In the genomic region with DNA sequence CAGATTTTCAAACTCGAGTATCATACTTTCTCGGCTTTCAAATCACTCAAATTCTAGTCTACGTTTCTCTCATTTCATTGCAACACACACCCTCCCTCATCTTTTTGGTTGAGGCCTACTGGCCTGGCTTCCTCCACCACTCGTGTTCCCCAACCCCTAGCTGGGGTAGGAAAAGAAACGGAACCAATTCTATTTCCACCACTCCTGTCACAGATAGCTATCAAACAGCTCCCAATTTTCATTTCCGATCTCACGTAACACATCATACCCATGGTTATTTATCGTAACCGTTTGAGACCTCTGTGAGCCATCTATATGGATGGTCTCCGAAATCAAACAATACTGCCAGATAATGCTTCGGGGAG, we compare ENCODE assay signal across 8 mouse cellular contexts. TPM values are rescaled to one million over a fixed set of nuclear protein-coding genes. Genes with fewer than 3 reads are reported as not detected.
A peak's percentile ranks its signal among the peaks of the same experiment; 100 is the strongest.
DNase-seq lines count a peak whose midpoint lies in the region; ATAC-seq and TF ChIP-seq lines count a peak whose summit lies in the region.

No protein-coding gene starts in this region.

- peaks cover 22% of the 10 kb centered on the region for H3K4me1 ChIP-seq in heart, embryonic 10.5 days
- H3K4me1 ChIP-seq in ES-E14 (ENCODE audit: control insufficient read depth in 2 of 2, insufficient read depth in 2 of 2, low read length in 2 of 2, poor library complexity in 1 of 2) = peaks cover 10 to 21% of the 10 kb centered on the region in 2 experiments; a peak in 3 of 4 replicates
- H3K4me1 ChIP-seq in heart, embryonic 16.5 days (ENCODE audit: control insufficient read depth, insufficient read depth, low read length) = peaks cover 21% of the 10 kb centered on the region

- DNase-seq in heart, embryonic 10.5 days (ENCODE audit: low spot score) = no peak
- DNase-seq in heart, postnatal 4 days = no peak
- no peak for DNase-seq in ES-E14 (ENCODE audit: low read depth, low spot score)
- no peak for DNase-seq in urinary bladder, adult 2 months (ENCODE audit: low spot score)
- DNase-seq in natural killer cell, adult 2 months (ENCODE audit: low spot score in 2 of 2) = no peak
- no peak for DNase-seq in gastrocnemius, postnatal 4 days (ENCODE audit: low spot score in 2 of 2)

- H3K27ac ChIP-seq in heart, embryonic 10.5 days = peak overlapping the region; percentile 100; the same call in 1 of the 2 replicates
- H3K27ac ChIP-seq in ES-E14 (ENCODE audit: insufficient read depth, low read depth, low read length, poor library complexity, severe bottlenecking) = no peak overlapping the region; the same call in 1 of the 2 replicates
- H3K27ac ChIP-seq in heart, embryonic 16.5 days (ENCODE audit: low read length) = peak overlapping the region; percentile 98

- ATAC-seq in heart, embryonic 16.5 days (replicated peaks; ENCODE audit: extremely low read depth, insufficient read depth, low FRiP score) = 0 out of 2 replicates have a peak, but pooled peaks have one; percentile 1
- ATAC-seq in megakaryocyte progenitor cell, adult 5-6 weeks (replicated peaks; ENCODE audit: poor library complexity) = 0 out of 2 replicates have a peak, but pooled peaks have one; percentile 3

- H3K36me3 ChIP-seq in heart, embryonic 10.5 days = 0 out of 2 replicates have a peak, but pooled peaks cover 11% of the 10 kb centered on the region
- no peaks in the 10 kb centered on the region for H3K36me3 ChIP-seq in ES-E14 (ENCODE audit: control insufficient read depth, insufficient read depth, low read length, poor library complexity, severe bottlenecking)
- no peaks in the 10 kb centered on the region for H3K36me3 ChIP-seq in heart, embryonic 16.5 days (ENCODE audit: control insufficient read depth, insufficient read depth)

- no peaks in the 10 kb centered on the region for H3K27me3 ChIP-seq in heart, embryonic 10.5 days (ENCODE audit: insufficient read depth, poor library complexity, severe bottlenecking)
- H3K27me3 ChIP-seq in heart, embryonic 16.5 days (ENCODE audit: control insufficient read depth, insufficient read depth, low read length) = no peaks in the 10 kb centered on the region

- H3K9ac ChIP-seq in ES-E14 (ENCODE audit: insufficient read depth, low read depth, low read length, poor library complexity, severe bottlenecking) = peak overlapping the region; percentile 17; the same call in 1 of the 2 replicates
- H3K9ac ChIP-seq in heart, embryonic 16.5 days (ENCODE audit: low read length) = peak overlapping the region; percentile 99

- peak overlapping the region; percentile 100 for H3K4me3 ChIP-seq in heart, embryonic 10.5 days
- peak overlapping the region; percentile 82 to 97 for H3K4me3 ChIP-seq in ES-E14 (ENCODE audit: insufficient read depth in 1 of 2, low read depth in 1 of 2, low read length in 2 of 2, poor library complexity in 1 of 2, severe bottlenecking in 1 of 2)
- H3K4me3 ChIP-seq in heart, embryonic 16.5 days (ENCODE audit: low read length) = peak overlapping the region; percentile 83

- no peaks in the 10 kb centered on the region for H3K9me3 ChIP-seq in heart, embryonic 10.5 days
- H3K9me3 ChIP-seq in ES-E14 (ENCODE audit: control insufficient read depth, insufficient read depth, low read depth, low read length) = no peaks in the 10 kb centered on the region
- H3K9me3 ChIP-seq in heart, embryonic 16.5 days (replicated peaks; ENCODE audit: control insufficient read depth, low read length) = no peaks in the 10 kb centered on the region

- in situ Hi-C loops in ES-E14 (cut with MboI; ENCODE audit: low sequenced_read_pairs in 2 of 2, unreplicated experiment in 2 of 2) = no loop called here

- H3K4me2 ChIP-seq in heart, embryonic 16.5 days (ENCODE audit: low read depth, low read length) = peak overlapping the region; percentile 85

- 28% methylated on average over 11 of the region's 11 CpGs for WGBS in heart, embryonic 10.5 days
- WGBS in heart, embryonic 16.5 days = 13% methylated on average over 11 of the region's 11 CpGs

TF ChIP-seq in ES-E14, 5 proteins besides CTCF, POLR2A, EP300 and RAD21:
- no peak for TF ChIP-seq ZC3H11A (IDR thresholded peaks at IDR 0.05; ENCODE audit: borderline replicate concordance, low read depth, low read length)
- no peak for TF ChIP-seq MAFK (IDR thresholded peaks at IDR 0.05; ENCODE audit: insufficient read depth, low read depth, low read length)
- no peak for TF ChIP-seq HCFC1 (IDR thresholded peaks at IDR 0.05; ENCODE audit: borderline replicate concordance, insufficient read depth, low read length)
- no peak for TF ChIP-seq CHD2 (IDR thresholded peaks at IDR 0.05; ENCODE audit: low read depth, low read length)
- TF ChIP-seq ZNF384 (IDR thresholded peaks at IDR 0.05; ENCODE audit: low read depth, low read length) = no peak

RNA-seq across cellular contexts. Expression of a gene that starts 1.4 kb away (rescaled TPM):
- polyA plus RNA-seq in heart, embryonic 10.5 days (2016; fragmentation: Nextera tagmentation; extraction: Ambion mirVana) = 83.9 and 90.7 TPM in 2 replicates
- 10 to 100 TPM; 85.9 to 97.2 TPM for total RNA-seq in heart, postnatal 4 days (2021)
- total RNA-seq in ES-E14 (2012; rRNA removed) = 86.1 and 107 TPM in 2 replicates
- polyA plus RNA-seq in heart, embryonic 16.5 days (2015; fragmentation: Nextera tagmentation; extraction: Ambion mirVana) = 87.4 and 92.9 TPM in 2 replicates
- total RNA-seq in megakaryocyte progenitor cell, adult 5-6 weeks (2015) = 38.7 TPM in 2 replicates
- 24.6 and 27.9 TPM in 2 replicates for total RNA-seq in megakaryocyte progenitor cell, adult 5-6 weeks (2017)
- 51.6 and 55.6 TPM in 2 replicates for polyA plus RNA-seq in urinary bladder, adult 2 months (2012; rRNA removed)
- 10 to 100 TPM; 75.8 to 80.0 TPM for total RNA-seq in gastrocnemius, postnatal 4 days (2021)

RNA-seq across cellular contexts. Expression of a gene that starts 36.5 kb away (rescaled TPM):
- 63.7 and 65.8 TPM in 2 replicates for polyA plus RNA-seq in heart, embryonic 10.5 days (2016; fragmentation: Nextera tagmentation; extraction: Ambion mirVana)
- total RNA-seq in heart, postnatal 4 days (2021) = 10 to 100 TPM; 45.1 to 47.3 TPM
- 53.8 and 76.8 TPM in 2 replicates for total RNA-seq in ES-E14 (2012; rRNA removed)
- polyA plus RNA-seq in heart, embryonic 16.5 days (2015; fragmentation: Nextera tagmentation; extraction: Ambion mirVana) = 58.1 and 59.8 TPM in 2 replicates
- total RNA-seq in megakaryocyte progenitor cell, adult 5-6 weeks (2015) = 34.7 and 43.6 TPM in 2 replicates
- 22.4 and 23.1 TPM in 2 replicates for total RNA-seq in megakaryocyte progenitor cell, adult 5-6 weeks (2017)
- 20.2 and 22.0 TPM in 2 replicates for polyA plus RNA-seq in urinary bladder, adult 2 months (2012; rRNA removed)
- 10 to 100 TPM; 25.9 to 31.0 TPM for total RNA-seq in gastrocnemius, postnatal 4 days (2021)
